Mouse (Mus musculus) brain, embryonic 18.5 days (tissue): ENCODE results near the gene Dhx16.

Experiments
- DNase-seq: peaks from one replicate; pipeline ENCODE4 v3.0.0-alpha.2; 2012; ENCODE audit warnings: low read depth, low spot score

Dhx16 gene

DNA sequence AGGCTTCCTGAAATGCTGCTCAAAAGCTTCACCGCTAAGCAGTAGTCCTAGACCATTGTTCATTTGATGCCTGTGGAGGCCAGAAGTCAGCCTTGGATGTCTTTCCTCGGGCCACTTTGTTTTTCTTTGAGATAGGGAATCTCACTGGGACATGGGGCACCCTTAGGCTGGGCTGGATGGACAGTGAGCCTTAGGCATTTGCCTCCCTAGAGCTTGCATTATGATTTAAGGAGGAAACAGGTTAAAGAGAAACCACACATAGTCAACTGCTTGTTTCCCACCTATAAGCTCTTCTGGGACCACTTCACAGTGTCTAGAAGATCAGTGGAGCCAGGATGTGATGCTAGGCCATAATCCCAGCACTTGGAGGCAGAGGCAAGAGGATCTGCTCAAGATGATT, 19.8 kb upstream of the Dhx16 start:
- no peak for DNase-seq

DNA sequence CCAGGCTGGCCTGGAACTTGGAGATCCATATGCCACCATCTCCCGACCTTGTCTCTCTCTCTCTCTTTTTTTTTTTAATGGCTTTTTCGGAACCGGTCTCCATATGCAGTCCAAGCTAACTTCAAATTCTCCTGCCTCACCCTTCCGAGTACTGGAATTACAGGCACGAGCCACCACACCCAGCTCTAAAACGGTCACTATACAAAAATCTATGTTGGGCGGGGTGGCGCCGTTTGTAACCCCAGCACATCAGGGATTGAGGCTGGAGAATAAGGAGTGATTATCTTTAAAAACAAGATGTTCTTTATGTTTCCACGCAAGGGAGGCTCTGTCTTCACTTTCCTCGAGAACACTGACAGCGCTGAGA, 18.8 kb upstream of the Dhx16 start:
- no peak for DNase-seq

DNA sequence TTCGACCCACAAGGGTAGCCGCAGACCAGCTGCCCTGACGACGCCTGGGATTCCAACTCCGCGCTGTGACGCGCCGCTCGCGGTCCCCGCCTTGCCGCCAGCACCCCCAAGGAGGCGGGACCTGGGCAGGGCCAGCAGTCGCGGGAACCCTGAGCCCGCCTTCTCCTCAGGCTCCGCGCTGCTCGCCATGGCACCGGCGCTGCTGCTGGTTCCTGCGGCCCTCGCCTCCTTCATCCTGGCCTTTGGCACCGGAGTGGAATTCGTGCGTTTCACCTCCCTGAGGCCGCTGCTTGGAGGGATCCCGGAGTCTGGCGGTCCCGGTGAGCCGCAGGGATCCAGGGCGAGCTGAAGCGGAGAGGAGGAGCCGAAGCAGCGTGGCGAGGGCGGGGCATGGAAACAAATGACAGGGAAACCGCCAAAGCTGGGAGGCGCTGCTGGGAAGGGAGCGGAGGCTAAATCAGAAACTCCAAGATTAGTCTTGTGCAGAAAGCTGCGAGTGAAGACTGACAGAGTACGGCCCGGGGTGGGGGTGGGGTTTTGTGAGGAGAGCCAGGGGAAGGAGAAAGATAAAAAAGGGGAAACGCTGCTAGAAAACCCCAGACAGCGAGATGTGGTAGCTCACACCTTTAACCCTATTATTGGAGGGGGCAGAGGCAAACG, 18.3 kb upstream of the Dhx16 start, which contains the start of gene Nrm:
Nrm (plus strand) TSS at position 121 of the 660 bp plus-strand sequence.
- DNase-seq: no peak

DNA sequence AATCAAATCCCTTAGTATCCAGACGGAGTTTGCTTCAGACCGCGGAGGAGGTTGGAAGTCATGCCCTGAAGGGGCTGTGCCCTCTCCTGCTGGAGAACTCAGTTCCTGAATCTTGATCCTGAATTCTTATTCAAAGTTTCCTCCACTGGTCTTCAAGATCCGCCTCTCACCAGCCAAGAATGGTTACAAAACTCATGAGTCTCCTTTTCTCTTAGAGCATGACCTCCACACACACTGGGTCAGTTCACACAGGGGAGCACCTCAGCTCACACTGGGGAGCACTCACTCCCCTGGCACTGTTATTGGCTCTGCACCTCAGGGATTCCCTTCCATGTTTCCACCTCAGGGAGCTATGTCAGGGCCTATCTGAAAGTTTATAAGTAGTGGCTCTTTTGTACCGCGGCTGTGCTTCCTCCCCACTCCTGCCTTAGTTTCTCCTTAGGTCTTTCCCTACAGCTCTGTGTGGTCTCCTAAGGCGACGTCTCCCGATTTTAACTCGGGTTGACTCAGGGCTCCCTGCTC, 14.7 kb upstream of the Dhx16 start:
- DNase-seq: no peak

DNA sequence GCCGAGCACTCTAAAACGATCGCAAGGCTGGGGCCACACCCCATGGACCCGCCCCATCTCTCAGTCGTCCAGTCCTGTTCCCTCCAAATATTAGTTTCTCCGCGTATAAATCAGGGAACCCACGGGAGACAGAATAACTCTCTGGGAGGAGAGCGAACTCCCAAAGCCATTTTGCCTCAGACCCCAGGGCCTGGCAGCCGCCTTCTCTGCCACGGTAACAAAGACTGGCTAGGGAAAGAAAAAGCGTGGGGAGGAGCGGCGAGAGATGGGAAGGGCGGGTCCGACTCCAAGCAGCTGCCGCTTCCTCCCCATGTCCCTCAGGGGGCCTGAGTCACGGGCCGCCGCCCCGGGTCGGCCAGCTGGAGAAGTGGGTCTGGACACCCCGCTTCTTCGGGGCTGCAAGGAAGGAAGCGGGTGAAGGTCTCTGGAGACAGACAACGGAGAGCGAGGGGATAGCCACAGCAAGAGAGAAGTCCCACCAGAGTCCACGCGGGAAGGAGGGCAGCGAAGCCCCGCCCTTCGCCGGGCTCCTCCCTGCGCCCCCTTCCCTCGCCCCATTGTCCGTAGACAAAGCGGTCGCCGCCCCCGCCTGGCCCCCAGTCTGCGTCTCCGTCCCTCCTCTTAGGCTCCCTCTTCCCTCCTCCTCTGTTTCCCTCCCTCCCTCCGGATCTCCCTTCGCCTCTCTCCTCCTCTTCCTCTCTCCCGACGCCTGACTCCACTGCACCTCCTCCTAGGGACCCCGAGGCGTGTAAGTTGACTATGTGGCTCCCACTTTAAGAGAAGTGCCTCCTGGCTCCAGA, 13.9 kb upstream of the Dhx16 start, which contains the start of gene Ppp1r18:
Ppp1r18 (plus strand) TSS at position 113 of the 800 bp plus-strand sequence.
- no peak for DNase-seq

DNA sequence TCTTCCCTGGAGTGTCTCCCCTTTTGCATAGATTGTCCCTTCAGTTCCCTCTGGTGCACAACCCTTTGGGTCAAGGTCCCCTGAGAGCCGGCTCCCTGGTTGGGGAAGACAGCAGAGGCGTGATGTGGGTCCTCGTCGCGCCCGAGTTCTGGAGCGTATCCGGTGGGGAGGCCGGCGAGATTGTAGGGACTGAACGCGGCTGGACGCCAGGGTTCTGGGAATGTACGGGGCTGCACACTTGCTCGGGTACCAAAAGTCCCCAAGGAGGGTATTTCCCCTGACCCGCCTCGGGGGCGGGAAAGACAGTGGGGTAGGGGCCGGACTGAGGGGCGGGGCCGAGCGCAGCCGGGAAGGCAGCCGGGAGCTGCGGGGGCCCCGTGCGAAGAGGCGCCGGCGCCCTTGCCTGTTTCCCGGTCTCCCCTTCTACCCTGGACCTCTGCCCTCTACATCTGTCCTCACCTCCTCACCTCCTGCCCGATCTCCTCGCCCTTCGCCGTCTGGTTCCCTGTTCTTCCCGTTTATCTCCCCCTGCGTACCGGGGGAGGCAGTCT, 13.3 kb upstream of the Dhx16 start:
- DNase-seq: no peak

DNA sequence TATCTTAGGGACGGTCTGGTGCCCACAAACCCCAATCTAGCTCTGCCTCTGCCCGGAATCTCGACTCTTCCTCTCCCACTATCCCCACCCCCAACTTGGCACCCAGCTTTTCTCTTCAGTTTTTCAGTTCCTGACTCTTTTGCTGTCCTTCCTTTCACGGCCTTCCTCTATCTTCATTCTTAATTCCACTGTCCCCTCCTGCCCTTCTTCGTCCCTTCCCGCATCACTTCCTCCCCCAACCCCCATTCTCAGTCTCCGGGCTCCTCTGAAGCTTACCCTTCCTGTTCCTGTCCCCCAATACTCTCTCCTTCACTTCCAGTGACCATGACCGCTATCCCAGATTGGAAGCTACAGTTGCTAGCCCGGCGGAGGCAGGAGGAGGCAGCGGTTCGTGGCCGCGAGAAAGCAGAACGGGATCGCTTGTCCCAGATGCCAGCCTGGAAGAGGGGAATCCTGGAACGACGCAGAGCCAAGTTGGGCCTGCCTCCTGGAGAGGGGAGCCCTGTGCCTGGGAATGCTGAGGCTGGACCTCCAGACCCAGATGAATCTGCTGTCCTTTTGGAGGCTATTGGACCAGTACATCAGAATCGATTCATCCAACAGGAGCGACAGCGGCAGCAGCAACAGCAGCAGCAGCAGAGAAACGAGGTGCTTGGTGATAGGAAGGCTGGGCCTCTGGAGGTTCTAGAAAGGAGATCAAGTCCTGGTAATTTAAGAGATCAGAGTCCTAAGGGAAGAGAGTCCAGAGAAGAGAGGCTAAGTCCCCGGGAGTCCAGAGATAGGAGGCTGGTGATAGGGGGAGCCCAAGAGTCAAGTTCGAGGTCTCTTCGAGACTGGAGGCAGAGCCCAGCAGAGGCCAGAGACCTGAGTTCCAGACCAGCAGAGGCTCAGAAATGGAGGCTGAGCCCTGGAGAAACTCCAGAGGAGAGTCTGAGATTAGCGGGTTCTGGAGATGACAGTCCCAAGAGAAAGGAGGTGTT, 12.4 kb upstream of the Dhx16 start:
- DNase-seq: no peak

DNA sequence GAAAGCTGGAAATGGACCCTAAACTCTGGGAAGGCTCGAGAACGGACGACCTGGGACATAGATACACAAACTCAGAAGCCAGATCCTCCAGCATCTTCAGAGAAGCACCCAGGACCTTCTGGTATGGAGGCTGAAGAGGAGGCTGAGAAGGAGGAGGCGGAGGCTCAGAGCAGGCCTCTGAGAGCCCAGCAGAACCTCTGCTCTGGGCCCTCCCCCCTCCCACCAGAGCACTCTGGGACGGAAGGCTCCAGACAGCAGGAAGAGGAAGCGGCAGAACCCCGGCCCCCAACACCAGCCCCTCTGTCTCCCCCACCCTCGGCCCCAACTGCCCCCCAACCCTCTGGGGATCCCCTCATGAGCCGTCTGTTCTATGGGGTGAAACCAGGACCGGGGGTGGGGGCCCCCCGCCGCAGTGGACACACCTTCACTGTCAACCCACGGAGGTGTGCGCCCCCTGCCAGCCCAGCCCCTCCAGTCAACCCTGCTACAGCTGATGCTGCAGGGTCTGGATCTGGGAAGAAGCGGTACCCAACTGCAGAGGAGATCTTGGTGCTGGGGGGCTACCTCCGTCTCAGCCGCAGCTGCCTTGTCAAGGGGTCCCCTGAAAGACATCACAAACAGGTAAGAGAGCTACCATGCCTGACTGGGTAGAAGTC, 11.3 kb upstream of the Dhx16 start:
- DNase-seq: no peak

DNA sequence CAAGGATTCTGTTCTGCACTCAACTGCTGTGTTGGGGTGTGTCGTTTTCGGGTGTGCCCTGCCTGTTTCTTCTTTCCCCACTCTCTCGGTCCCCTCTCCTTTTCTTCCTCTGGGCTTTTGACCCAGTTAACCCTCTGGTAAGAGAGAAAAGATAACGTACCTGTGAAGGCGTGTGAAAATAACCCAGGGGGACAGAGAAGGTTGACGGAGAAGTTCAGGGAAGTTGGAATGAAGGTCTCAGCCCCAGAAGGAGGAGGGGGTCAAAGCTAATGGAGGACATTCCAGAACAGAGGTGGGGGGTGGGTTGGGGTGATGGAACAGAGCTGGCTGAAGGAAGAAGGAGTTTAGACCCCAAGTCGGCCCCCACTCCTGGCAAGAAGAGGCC, 10.7 kb upstream of the Dhx16 start:
- DNase-seq: no peak

DNA sequence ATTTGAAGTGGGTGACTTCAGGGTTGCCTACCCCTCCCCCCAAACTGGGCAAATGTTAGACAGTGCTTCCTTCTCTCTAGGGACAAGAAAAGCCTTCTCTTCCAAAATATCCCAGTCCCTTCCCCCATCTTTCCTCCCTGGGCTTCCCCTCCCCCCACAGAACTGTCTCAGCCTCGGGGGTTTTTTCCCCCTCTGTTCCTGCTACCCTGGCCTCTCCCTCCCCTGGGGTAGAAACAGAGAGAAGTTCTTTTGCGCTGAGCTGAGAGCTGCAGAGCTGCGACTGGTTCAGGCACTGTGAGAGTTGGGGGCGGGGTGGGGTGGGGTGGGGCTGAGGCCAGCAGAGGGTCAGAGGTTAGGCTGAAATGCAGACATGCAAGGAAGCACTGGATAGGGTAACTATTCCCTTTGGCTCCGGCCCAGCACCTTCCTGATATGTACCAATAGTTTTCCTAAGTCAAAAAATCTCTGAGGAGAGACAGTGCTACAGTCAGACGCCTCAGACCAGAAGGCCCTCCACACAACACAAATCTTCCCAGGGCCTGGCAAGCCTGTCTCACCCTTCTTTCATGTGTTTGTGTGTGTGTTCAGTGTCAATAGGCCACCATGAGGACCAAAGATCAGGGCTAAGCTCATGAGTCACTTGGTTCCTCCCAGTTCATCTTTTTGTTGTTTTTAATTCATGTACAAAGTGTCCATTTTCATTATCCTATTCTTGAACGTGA, 10.1 kb upstream of the Dhx16 start:
- DNase-seq: no peak

DNA sequence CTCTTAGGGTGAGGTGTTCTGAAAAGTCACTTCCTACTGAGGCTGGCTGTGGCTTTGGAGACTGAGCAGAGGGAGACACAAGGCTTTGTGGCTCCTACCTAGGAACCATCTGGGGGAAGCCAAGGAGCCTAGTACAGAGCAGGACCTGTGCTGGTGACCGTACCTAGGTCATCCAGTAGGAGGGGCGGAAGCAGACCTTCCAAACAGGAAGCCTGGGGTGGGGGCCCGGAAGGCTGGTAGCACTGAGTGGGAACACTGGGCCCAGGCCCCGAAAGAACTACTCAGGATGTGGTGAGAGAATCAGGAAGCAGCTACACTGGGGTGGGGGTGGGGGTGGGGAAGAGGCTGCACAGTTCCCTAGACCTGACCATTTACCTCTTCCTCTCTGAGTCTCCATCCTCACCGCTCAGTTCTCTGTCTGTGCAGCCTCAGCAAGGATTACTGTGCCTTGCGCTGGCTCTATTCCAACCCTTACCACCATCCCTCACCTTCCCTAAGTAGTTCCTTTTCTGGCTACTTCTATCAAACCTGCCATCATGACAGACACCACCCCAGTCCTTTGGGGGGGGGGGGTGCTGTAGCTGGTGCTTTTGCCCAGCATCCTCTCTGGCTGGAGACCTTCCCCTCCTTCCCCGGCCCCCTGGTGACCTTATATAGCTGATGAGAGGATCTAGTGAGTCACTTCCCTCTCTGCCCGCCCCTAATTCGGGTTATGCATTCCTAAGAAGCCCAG, 9.3 kb upstream of the Dhx16 start:
- DNase-seq: no peak

DNA sequence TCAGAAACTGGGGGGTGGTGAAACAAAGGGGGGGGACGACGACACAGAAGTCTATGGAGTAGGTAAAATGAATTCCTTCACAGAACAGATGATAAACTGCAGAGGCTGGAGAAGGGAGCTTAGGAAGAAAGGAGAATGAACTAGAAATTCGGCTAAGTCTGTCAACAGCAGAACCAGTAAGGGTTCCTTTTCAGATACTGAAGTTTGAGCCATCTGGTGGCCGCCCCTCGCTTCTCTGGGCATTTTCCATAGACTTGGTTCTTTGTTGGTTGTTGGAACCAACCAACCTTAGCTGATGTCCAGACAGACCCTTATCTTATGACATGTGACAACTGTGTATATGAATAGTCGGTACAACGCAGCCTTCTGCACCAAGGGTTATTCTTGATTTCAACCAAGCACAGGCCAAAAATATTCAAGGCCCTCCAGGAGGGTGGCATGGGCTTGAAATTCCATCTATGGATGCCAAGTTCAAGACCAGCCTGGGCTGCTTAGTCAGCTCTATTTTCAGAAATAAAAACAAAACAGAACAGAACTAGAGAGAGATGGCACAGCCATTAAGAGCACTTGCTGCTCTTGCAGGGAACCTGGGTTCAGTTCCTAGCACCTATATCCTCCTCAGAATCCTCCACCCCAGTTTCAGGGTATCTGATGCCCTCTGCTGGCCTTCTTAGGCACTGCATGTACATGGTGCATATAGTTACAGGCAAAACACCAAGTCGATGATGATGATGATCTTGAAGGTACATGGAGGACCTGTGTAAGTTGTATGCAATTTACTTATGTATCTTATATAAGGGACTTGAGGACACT, 8.5 kb upstream of the Dhx16 start:
- no peak for DNase-seq

DNA sequence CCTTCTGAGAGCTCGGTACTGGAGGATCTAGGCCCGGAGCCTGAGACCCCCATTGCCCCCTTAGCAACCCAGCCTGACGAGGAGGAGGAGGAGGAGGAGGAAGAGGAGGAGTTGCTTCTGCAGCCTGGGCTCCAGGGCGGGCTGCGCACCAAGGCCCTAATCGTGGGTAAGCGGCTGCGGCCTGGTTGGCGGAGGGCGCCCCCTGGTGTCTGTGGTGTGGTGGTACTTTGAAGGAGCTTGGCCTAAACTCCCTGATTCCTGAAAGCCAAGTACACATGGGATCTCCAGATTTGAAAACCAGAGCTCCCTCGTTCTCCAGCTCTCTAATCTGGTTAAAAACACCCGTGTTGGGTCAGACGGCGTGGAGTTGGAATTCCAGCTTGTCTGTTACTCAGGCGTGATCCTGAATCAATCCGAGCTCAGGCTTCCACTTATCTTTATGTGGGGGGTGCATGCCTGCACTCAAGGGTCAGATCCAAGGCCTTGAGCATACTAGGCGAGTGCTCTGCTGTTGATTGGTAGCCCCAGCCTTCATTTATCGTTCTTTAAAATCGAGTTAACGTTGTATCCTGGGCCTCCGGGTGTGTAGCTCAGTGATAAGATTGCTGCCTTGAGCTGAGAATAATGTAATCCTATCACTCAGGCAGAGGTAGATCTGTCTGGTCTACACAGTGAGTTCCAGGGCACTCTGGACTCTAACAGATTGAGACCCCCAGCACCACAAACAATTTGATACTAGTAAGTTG, 5.7 kb upstream of the Dhx16 start:
- no peak for DNase-seq

DNA sequence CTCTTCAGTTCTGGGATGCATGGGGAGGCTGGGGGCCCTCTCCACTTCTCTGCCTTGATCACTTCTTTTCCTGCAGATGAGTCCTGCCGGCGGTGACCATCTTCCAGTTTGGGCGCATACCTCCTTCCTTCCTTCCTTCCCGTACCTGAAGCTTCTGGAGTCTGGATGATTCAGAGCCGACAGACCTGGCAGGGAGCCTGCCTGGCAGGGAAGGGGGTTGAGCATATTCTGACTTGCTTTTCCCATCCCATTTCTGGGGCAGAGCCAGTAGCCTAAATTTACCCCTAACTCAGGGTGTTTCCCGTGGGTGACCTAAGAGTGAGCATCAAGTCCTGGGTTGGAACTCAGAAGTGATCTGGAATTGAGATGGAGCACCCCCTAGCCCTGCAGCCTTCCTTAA, 4.9 kb upstream of the Dhx16 start:
- no peak for DNase-seq

DNA sequence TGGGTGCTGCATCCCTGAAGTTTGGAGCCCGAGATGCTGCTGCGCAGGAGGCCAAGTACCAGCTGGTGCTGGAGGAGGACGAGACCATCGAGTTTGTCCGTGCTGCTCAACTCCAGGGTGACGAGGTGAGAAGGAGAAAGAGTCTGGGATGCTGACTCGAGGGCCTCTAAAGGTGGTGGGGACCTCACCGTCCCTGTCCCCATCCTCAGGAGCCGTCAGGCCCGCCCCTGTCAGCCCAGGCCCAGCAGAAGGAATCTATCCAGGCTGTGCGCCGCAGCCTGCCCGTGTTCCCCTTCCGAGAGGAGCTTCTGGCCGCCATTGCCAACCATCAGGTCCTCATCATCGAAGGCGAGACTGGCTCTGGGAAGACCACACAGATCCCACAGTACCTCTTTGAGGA, 3.3 kb downstream of the Dhx16 start:
- DNase-seq: no peak

DNA sequence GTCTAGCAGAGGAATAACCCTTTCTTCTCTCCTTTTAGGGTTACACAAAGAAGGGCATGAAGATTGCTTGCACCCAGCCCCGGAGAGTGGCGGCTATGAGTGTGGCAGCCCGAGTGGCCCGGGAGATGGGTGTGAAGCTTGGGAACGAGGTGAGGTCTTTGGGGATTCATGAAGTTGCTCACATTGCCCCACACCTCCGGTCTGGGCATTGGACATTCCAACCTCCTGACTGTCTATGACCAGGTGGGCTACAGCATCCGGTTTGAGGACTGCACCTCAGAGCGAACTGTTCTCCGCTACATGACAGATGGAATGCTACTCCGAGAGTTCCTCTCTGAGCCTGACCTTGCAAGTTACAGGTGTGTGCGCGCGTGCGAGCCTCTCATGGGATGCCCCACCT, 4.2 kb downstream of the Dhx16 start:
- no peak for DNase-seq

DNA sequence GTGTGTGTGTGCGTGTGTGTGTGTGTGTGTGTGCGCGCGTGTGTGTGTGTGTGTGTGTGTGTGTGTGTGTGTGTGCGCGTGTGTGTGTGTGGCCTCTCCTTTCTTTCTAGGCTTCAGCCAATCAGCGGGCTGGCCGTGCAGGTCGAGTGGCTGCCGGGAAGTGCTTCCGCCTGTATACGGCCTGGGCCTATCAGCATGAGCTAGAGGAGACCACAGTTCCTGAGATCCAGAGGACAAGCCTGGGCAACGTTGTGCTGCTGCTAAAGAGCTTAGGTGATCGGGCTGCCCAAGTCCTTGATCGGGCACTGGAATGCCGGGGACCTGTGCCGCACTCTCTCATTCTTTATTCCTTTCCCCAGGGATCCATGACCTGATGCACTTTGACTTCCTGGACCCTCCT, 8.1 kb downstream of the Dhx16 start:
- no peak for DNase-seq
